Mouse (Mus musculus) gastrocnemius, postnatal 36 days (tissue): ENCODE data around the gene Lmntd2. TPM values are rescaled to one million over a fixed set of nuclear protein-coding genes. Genes with fewer than 3 reads are reported as not detected.

Source experiments
- DNase-seq, 2 experiments: peaks; one replicate each; pipeline ENCODE4 v3.0.0; 2022
- intact Hi-C: fragments of 180-260 bp; cut with DNase I; formaldehyde crosslinking; loops from one replicate; pipeline ENCODE4 v1.15.1; 2025
- total RNA-seq, 2 experiments: library from RNA; stranded (reverse); gene quantifications; 2 replicates each; pipeline ENCODE4 v1.2.3; 2021

The Lmntd2 gene
- total RNA-seq, 2 experiments from 2014 or later, result not detected

GRCm38 (mm10) chr7:141216894-141217293, 3.0 kb upstream of the Lmntd2 start:
- no peak for DNase-seq
- intact Hi-C loops, result no loop called here

GRCm38 (mm10) chr7:141215880-141216733, 2.2 kb upstream of the Lmntd2 start:
- DNase-seq, result peak in 1 of 2 experiments; percentile 19
- intact Hi-C loops, result no loop called here

DNA sequence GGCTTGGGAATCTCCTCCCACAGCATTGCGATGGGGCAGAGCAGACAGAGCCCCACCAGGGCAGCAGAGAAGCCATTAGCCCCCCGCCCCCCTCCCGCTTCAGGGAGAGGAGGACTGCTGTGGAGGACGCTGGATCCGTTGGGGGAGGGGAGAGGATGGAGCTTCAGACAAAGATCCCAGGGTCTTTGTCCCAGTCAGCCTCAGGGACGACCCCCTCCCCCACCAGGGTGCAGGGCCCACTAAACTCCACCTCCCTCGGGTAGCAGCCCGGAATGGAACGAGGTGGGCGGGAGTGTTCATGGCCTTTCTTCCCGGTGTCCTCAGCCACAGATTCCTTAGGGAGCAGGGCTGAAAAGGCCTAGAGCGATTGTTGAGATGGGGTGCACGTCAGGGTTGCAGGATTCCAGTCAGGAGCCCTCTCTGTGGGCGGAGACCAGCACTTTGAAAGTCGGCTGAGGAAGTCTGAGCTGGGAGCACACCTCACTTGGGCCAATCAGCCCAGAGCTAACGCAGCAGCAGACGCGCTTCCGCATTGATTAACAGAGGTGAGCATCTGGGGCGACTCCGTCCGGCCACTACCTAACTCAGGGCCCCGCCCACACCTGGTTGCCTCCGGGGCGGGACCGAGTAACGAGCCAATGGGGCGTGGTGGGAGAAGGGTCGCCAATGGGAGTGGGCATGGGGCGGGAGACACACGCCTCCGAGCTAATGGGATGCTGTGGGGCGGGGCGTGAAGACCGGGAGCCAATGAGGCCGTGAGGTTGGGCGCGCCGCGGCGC, 1.4 kb upstream of the Lmntd2 start, which contains the start of gene Rassf7:
Gene Rassf7, plus strand, starts transcription at position 760 of the 779 bp plus-strand sequence.
- intact Hi-C loops, result no loop called here

DNA sequence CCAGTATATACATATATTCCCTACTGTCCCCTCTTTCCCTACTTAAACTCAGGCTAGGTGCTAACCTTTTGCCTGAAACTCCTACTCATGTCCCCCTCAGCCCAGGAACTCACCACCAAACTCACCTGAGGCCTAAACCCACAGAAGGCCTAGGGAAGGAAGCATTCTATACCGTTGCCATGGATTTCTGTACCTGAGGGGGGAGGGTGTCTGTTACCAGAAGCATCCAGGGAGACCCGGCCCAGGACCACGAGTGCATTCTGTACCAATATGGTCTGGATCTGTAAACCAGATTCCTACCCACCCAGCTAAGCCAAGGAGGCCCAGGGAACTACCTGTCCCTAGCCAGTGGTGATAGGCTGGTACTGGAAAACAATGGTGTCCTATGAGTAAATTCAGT, 430 bp upstream of the Lmntd2 start:
- intact Hi-C loops, result no loop called here
- no peak for DNase-seq

More for the DNA sequence above, 1.4 kb upstream of the Lmntd2 start, which contains the start of gene Rassf7:
- DNase-seq, result peak; percentile 71 to 76

GRCm38 (mm10) chr7:141213133-141213532, 747 bp downstream of the Lmntd2 start:
- intact Hi-C loops, result no loop called here

GRCm38 (mm10) chr7:141210606-141211131, 3.2 kb downstream of the Lmntd2 start:
- intact Hi-C loops, result no loop called here

More at GRCm38 (mm10) chr7:141213133-141213532, 747 bp downstream of the Lmntd2 start:
- no peak for DNase-seq

GRCm38 (mm10) chr7:141210137-141210536, 3.7 kb downstream of the Lmntd2 start:
- intact Hi-C loops, result no loop called here
- no peak for DNase-seq

More at GRCm38 (mm10) chr7:141210606-141211131, 3.2 kb downstream of the Lmntd2 start:
- DNase-seq, result no peak

GRCm38 (mm10) chr7:141209526-141209925, 4.4 kb downstream of the Lmntd2 start:
- no peak for DNase-seq
- intact Hi-C loops, result no loop called here

- DNase-seq, result no peak
- intact Hi-C loops, result no loop called here
Measured at GRCm38 (mm10) chr7:141206182-141206937, 7.5 kb downstream of the Lmntd2 start.

- intact Hi-C loops, result no loop called here
Measured at GRCm38 (mm10) chr7:141205504-141205903, 8.4 kb downstream of the Lmntd2 start.

GRCm38 (mm10) chr7:141204546-141204945, 9.3 kb downstream of the Lmntd2 start:
- intact Hi-C loops, result no loop called here
- no peak for DNase-seq

More at GRCm38 (mm10) chr7:141205504-141205903, 8.4 kb downstream of the Lmntd2 start:
- DNase-seq, result no peak

DNA sequence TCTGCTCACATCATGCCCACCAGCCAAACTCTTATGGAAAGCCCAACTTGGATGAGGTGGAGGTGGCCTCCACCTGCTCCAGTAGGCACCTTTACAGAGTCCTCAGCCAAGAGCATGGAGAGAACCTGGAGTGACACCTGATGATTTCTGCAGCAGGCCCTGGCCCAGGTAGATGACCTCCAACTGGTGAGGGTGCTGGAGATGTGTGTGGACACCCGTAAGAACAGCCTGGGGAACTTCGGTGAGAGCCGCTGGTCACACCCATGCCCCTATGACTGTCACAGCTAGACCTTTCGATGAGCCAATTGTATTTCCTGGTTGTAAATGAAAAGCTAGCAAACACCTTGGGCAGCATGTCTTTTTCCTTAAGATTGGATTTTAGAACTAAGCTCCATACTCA, 15.8 kb downstream of the Lmntd2 start:
- no peak for DNase-seq
- intact Hi-C loops, result no loop called here

DNA sequence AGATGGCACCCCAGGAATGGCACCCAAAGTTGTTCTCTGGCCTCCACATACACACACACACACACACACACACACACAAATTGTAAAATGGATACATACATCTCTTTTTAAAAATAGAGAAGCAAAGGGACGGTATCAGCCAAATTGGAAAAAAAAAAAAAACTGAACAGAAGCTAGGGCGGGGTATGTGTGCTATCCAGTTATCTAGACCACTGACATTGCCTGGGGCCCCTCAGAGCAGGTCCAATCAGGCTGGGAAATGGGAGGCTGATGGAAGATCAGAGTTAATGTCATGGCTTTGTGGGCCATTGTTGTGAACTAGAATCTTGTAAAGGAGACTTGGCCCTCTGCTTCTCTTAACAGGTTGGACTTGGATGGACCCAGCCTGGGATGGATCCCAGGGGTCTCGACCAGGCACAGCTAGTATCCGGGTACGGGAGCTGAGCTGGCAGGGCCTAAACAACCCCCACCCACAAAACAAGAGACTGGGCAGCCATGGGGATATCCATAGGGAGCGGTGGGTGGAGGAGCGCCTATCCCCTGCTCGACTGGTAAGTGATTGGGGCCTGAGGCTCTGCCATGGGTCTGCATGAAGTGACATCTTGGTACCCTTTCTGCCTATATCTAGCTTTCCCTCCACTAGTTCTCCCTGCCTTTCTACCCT, 17.1 kb downstream of the Lmntd2 start:
- DNase-seq, result no peak
- intact Hi-C loops, result no loop called here

- no peak for DNase-seq
- intact Hi-C loops, result no loop called here
Measured at GRCm38 (mm10) chr7:141195754-141196153, 18.1 kb downstream of the Lmntd2 start.

- intact Hi-C loops, result no loop called here
- DNase-seq, result peak; percentile 74 to 78
Measured at GRCm38 (mm10) chr7:141194830-141195229, 19.1 kb downstream of the Lmntd2 start.

DNA sequence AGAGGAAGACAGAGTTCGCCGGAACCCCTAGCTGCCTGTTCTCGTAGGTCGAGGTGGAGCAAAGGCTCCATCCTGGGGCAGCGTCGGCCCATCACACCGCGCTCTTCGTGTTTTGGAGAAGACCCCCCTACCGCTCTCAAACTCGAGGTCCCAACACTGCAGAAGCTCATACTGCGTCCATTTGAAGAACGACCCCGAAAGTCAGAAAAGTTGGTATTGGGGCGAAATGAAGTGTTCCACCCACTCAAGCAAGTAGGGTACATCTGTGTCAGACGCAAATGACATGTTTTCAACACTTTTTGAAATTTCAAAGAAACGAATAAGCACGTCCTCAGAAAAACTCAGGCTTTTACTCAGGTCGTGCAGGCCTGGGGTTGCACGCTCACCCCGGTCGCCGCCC, 19.5 kb downstream of the Lmntd2 start:
- intact Hi-C loops, result no loop called here
- DNase-seq, result no peak

GRCm38 (mm10) chr7:141193948-141194347, 19.9 kb downstream of the Lmntd2 start, which contains the start of the genes Hras and Lrrc56:
Gene Hras, minus strand, starts transcription at chr7:141194005.
Gene Lrrc56, plus strand, starts transcription at chr7:141194157.
- intact Hi-C loops, result no loop called here
- peak; percentile 96 to 97 for DNase-seq

- intact Hi-C loops, result no loop called here
- DNase-seq, result no peak
Measured at GRCm38 (mm10) chr7:141193348-141193856, 20.5 kb downstream of the Lmntd2 start.

- no peak for DNase-seq
- intact Hi-C loops, result no loop called here
Measured at GRCm38 (mm10) chr7:141192776-141193347, 21.0 kb downstream of the Lmntd2 start.
